Mouse (Mus musculus): ENCODE results near the gene Agbl1. TPM values are rescaled to one million over a fixed set of nuclear protein-coding genes. Genes with fewer than 3 reads are reported as not detected.
"Not testable (repeated sequence)": the region's sequence is repeated elsewhere in the genome, so short reads cannot be mapped to it uniquely, and the experiment has no call there.

Gene Agbl1
- total RNA-seq, 2 experiments from 2014 or later = 0.15 to 0.20 TPM

DNA sequence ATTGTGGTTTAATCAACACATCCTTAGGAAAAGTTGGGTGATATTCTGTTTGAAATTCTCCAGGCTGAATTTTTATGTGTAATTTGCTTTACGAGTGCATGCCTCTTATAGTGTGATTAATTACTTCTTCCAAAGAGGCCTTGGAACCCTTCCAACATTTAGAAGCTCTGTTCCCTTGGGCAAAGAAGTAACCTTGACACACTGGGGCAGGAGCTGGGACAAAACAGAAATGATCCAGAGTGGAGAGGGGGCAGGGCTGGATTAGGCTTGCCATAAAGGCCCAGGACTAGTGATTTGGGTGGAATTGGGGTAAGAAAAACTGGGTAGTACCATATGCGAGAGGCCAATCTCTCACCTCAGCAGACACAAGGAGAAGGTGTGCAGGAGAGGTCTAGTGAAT, 316.8 kb downstream of the Agbl1 start:
- no peak for DNase-seq (ENCODE audit: low spot score in 2 of 2)
- intact Hi-C loops (cut with DNase I) = no loop called here

DNA sequence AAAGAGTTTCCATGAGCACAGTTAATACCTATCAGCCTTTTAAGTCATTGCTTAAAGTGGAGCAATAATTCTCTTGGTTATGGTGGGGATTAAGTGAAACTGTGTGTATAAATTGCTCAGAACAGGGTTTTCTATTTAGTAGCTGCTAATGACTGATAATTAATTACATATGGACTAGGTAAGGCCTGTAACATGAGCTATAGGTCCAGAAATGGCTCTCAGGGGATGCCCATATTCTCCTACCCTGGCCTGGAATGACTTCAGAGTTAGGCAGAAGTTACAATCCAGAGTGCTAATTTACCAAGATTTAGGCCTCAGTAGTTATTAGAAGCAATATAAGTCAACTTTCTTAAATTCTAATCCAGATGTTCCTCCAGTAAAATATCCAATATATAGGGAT, 317.6 kb downstream of the Agbl1 start:
- DNase-seq (ENCODE audit: low spot score in 2 of 2) = no peak
- intact Hi-C loops (cut with DNase I) = no loop called here

DNA sequence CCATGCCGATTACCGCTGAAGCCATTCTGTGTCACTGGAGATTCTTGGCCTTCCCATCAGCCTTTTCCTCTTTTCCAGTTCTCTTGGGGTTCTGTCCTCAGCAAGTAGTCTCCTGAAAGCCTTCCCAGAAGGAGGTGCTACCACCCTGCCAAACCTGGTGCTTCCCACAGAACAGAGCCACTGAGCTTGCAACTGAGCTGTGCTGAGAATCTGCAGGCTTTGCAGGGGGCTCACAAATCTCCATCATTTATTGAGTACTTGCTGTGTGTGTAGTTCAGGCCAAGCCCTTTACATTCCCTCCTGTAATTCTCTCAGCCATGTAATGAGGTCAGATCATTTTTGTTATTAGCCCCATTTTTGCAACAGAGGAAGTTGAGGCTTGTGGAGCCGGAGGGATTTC, 322.2 kb downstream of the Agbl1 start:
- intact Hi-C loops (cut with DNase I) = no loop called here
- no peak for DNase-seq (ENCODE audit: low spot score in 2 of 2)

DNA sequence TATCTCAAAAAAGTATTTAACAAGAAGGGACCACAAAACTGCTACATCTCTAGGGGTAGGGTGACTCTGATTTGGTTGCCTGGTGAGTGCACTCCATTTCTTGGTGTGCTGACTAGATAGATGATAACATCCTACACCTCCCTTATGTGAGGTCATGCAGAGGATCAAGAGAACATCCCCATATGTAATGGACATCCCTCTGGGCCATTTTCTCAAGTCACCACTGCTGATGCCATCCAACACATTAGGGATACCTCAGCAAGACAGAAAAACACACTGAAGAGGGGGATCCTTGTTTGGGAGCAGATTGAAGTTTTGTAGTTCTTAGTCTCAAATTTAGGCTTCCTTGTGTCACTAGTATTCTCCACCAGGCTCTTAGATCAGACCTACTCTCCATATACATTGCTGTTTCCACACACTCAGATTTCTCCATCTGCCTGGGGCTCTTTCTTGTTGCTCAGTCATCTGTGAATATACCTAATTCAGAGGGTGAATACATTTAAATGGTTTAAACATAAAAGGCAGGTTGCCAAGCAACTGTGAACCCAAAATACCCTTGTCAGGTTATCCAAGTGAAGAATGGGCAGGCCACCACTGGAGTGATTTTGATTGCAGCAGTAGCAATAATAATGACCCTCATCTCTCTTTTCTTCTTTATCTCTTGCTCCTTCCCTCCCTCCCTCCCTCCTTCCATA, 331.0 kb downstream of the Agbl1 start:
- intact Hi-C loops (cut with DNase I) = no loop called here
- no peak for DNase-seq (ENCODE audit: low spot score in 2 of 2)

DNA sequence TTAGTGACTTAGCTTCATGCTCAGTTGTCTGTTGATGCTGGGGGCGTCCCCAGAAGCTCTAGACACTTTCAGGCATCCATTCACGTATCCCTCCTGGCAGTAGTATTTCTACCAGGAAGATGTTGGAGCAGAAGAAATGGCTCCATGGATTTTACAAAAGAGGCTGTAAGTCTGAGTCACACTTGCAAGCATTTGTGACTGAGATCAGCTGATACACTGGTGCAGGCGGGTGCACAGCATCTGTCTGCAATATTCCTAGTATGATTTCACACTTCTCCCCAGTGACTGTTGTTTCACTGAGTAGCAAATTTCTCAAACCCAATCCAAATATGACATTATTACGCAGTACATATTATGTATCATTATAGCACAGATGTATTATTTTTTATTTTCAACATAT, 332.8 kb downstream of the Agbl1 start:
- peak; percentile 17 to 19 for DNase-seq (ENCODE audit: low spot score in 2 of 2)
- intact Hi-C loops (cut with DNase I) = no loop called here

DNA sequence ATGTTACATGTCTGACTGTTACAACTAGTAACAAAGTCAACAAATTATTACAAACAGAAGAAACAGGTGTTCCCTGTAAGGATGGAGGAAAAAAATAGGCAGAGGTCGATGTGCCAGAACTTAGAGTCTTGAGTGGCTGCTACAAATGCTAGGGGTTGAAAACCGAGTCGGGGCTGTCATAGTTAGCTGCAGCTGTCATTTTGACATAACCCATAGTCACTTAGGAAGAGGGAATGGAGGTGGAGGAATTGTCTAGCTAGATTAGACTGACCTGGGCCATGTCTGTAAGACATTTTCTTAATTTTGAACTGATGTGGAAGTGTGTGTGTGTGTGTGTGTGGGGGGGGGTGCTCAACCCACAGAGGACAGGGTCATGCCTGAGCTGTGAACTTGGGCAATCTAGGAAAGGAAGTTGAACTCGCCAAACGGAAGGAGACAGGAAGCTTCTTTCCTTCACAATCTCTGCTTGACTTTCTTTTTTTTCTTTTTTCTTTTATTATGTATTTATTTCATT, 364.9 kb downstream of the Agbl1 start:
- intact Hi-C loops (cut with DNase I) = no loop called here
- no peak for DNase-seq (ENCODE audit: low spot score in 2 of 2)

DNA sequence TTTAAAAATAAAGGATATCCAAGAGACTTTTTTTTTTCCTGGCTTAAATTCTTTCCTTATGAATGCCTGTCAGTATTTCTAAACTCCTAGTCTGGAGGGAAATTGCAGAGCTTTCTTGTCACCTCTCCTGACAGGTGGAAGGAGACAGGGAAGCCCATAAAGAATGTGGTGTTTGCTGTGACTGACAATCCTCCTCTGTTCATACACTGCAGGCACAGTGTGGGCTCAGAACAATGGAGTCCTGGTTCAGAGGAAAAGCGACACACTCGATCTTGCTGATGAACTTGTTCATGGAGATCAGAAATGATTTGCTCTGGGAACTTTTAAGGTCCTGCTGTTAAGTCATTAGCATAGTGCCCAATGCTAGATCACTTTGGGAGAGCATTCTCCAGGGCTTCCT, 368.1 kb downstream of the Agbl1 start:
- DNase-seq (ENCODE audit: low spot score in 2 of 2) = no peak
- intact Hi-C loops (cut with DNase I) = no loop called here

DNA sequence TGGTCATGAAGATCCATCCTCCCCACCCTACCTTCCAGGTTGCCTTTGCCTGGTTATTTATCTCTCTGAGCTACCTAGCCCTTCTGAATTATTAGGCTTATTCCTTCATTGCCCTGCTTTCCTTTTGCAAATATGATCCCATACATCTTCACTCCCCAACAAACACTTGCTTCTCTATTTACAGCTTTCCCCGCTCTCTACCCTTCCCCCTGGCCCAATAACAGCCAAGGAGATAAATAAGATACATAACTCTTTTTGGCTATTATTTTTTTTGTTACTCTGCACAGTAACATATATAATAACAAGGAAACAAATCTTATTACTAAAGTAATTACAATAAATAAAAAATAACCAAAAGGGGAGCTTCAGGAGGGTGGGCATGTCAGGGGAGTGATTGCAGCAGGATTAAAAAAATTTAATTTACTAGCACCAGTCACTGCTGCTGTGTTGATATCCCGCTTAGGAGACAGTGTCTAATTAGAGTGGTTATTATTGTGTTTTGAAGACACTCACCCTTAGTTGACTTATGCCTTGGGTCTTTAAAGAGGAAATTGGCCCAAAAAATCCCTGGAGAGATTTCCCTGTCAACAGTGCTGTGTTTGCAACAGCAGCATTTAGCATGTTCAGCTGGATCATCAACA, 370.5 kb downstream of the Agbl1 start:
- DNase-seq (ENCODE audit: low spot score in 2 of 2) = no peak
- intact Hi-C loops (cut with DNase I) = no loop called here

DNA sequence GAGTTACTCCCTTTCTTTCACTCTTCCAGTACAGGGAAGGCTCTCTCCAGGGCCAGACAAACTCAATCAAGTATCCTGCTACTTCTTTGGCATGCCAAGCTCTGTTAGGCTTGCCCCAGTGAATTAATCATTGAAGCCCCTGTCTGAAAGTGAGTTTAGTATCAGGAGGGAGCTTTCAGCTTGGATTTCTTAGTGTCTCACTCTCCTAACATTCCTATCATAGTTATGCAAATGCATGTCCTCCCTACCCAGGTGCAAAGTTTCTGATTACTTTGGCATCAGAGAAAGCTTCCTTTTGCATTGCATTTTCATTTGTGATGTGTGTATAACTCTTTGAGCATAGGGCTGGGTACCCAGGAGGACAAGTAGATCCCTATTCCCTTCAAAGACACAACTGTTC, 399.8 kb downstream of the Agbl1 start:
- intact Hi-C loops (cut with DNase I) = no loop called here
- no peak for DNase-seq (ENCODE audit: low spot score in 2 of 2)

DNA sequence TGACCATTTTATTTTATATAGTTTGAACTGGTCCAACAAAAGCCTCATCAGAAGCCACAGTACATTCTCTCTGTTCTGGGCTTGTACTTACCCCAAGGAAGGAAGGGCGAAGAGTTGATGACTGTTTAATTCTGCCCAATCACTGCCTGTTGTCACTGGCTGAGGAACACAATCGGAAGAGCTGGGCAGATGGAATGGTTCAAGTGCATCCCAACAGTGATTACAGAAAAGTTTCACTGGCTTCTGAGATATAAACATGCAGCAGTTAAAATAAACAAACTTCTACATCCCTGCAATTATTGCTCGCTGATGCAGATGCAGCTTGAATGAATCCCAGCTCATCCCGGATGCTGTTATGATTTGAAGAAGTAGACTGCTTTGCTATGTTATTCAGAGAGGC, 421.3 kb downstream of the Agbl1 start:
- no peak for DNase-seq (ENCODE audit: low spot score in 2 of 2)
- intact Hi-C loops (cut with DNase I) = no loop called here

DNA sequence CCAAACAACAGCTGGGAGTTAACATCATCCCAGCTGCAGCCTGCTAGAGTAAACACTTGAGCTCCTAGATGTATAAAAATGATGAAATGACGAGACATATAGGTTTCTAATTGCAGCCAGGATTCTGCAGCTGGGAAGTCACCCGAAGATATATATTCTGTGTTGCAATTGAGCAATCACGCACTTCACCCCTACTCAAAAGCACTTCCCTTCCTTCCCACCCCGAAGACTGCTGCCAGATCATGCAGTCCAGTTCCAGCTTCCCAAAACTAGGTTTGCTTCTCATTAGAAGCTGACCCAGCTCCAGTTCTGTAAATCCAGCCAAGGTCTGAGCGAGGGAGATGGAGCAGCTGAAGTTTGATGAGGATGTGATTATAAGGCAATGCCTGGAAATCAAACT, 431.4 kb downstream of the Agbl1 start:
- intact Hi-C loops (cut with DNase I) = no loop called here
- no peak for DNase-seq (ENCODE audit: low spot score in 2 of 2)

DNA sequence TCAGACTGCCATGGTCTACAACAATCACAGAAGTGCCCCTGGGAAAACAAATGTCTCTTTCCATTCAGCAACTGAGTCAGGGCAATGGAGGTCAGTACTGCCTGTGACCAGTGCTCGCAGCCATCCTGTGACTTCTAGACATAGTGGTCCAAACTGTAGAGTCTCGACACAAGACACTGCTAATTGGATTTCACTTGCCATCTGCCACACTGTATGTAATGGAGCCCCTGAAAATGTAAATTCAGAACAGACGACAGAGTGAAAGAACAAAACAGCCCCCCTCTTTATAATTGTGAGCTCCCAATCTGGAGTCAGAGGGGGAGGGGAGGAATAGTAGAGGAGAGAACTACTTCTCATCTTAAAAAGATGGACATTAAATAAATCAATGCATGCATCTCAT, 445.2 kb downstream of the Agbl1 start:
- intact Hi-C loops (cut with DNase I) = no loop called here
- DNase-seq (ENCODE audit: low spot score in 2 of 2) = no peak

DNA sequence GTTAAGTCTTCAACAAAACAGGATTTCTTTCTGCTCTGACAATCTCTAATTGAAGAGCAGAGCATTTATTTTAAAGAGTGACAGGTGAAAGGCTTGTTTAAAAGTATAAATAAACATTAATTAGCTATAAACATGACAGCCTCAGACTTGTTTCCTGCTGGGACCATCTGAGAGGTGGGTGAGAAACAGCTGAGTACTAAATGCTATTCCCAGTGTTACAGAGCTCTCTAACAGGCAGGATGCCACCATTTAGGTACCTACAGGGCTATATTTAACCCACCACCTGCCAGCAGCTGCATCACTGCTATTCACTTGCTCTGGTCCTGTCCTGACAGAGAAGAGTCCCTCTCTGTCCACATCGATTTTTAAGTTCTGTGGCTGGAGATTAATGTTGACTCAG, 471.5 kb downstream of the Agbl1 start:
- intact Hi-C loops (cut with DNase I) = no loop called here
- DNase-seq (ENCODE audit: low spot score in 2 of 2) = peak in 1 of 2 experiments; percentile 6

DNA sequence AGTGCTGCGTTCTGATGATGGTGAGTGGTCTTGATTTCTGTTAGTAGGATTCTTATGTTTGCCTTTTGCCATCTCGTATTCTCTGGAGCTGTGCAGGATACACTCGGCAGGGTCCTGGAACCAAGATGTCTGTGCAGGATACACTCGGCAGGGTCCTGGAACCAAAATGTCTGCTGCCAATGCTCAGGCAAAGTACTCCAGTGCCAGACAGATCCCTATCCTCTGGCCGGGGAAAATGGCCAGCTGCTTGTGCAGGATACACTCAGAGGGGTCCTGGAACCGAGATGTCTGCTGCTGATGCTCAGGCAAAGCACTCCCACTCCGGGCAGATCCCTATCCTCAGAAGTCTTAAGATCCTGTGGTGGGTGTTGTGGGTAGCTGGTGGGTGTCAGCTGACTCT, 502.5 kb downstream of the Agbl1 start:
- intact Hi-C loops (cut with DNase I) = not testable (repeated sequence)

DNA sequence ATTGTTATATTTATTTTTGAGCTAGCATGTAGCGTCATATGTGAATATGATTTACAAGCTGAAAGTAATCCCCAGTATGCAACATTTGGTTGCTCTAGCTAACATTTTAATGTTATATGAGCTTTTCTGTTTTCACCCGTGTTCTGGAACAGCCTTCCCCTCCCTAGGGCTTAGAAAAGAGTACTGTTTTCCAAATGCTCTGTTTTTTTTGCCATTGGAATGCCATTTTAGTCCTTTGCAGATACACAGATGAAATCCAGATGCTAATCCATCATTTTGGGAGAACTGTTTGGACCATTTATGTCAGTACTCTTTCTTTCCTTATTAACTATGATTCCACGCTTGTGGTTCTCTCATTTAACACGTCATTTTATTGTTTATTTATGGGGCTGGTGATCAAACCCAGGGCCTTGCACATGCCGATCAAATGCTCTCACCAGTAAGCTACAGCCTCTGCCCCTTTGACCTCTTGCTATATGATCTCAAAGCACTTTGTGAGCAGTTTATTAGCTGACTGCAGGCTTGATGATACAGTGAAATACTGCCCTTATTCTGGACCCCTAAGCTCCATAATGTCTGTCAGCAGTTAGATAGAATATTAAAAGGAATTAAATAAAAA, 547.7 kb downstream of the Agbl1 start:
- DNase-seq (ENCODE audit: low spot score in 2 of 2) = no peak
- intact Hi-C loops (cut with DNase I) = no loop called here

More for the DNA sequence above, 502.5 kb downstream of the Agbl1 start:
- not testable (repeated sequence) for DNase-seq (ENCODE audit: low spot score in 2 of 2)

DNA sequence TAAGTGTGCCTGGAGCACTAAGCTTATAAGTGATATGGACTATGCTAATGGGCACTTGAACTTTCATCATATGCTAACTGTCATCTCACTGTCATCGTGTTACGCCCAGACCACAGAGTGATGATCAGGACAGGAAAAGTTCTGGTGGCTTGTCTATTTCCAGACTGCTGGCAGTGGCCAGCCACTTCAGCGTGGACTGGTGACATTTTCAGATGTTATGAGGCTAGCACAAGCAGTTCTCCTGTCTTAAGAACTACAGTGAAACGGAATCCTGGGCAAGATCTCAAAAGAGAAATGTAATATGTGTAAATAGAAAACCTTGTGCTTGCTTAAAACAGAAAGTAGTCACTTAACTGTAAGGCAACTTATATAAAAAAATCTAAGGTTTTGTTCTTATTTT, 550.8 kb downstream of the Agbl1 start:
- intact Hi-C loops (cut with DNase I) = no loop called here
- no peak for DNase-seq (ENCODE audit: low spot score in 2 of 2)

DNA sequence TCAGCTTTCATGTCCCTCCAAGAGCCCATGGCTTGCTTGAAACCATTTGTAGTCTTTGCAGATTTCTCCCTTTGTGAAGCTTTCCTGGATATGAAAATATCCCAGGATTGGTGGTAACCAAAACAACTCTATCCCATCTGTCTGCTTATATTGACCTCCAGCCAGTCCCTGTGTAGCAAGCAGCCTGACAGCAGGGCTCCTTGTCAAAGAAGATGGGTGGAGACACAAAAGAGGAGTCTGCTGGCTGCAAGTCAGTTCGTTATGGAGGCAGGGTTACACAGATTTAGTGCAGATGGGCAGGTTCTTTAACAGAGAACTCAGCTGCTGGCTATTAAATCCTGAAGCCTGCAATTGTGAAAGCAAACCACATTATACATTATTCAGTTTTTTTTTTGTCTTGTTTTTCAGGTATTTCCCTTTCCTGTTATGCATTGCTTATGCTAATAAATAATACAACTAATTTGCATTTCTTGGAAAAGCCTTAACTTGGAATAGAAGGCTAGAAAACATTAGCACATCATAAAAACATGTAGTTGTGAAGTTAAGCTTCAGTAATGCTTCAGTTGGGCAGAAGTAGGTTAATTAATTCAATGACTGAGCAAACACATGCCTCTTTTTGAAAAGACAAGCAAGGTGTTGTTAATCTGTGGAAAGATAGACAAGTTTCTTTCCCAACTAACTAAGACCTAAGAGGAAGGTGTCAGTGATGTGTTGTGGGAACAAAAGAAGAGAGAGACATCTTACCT, 559.0 kb downstream of the Agbl1 start:
- intact Hi-C loops (cut with DNase I) = no loop called here
- no peak for DNase-seq (ENCODE audit: low spot score in 2 of 2)

DNA sequence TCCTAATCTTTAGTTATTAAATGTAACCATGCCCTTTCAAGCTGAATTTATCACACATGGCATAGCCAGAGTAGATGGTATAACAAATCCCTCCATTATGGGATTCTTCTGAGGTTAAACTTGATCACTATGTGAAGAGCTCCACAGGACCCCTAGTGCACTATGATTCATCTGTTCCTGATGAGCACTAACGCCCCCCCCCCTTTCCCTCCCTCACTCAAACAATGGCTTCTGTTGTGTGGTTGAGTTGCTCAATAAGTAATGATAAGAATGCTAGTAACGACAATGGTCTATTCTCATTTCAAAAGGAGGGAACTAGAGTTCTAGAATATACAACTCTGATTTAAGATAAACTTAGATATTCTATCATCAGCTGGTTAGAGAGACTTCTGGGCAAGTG, 560.4 kb downstream of the Agbl1 start:
- intact Hi-C loops (cut with DNase I) = no loop called here
- no peak for DNase-seq (ENCODE audit: low spot score in 2 of 2)

DNA sequence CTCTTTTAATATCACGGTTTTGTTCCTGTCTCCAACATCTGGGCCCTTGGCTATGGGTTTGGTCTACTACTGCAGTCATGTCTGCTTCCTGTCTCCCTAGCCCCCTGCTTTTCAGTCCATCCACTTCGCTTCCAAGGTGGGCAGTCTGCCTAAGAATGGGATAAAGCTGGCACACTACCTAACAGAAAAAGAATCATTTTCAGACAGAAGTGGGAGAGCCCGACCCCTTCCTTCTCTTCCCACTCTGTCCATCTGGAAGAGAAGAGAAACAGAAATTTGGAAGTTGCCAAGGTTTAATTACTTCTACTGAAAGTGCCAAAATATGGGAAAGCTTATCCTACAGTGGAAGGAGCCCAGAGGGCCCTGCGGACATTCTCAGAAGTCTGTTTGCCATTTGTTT, 561.6 kb downstream of the Agbl1 start:
- intact Hi-C loops (cut with DNase I) = no loop called here
- DNase-seq (ENCODE audit: low spot score in 2 of 2) = peak; percentile 7 to 14

DNA sequence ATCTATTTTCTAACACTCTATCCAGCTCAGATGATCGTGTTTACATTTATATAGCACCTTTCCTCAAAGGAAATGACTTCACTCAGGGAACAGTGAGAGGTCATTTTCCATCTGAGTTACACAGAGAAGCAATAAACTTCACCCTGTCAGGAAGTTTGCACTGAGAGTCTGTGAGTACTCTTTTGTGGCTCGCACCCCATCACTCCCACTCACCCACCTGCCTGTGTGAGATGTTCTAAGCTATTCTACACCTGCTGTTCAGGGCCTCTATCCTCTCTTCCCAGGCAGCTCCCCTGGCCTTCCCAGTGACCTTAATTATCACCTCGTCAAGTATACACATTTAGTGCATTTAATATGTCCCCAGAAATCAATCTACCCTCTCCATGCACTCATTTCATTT, 580.3 kb downstream of the Agbl1 start:
- intact Hi-C loops (cut with DNase I) = no loop called here
- DNase-seq (ENCODE audit: low spot score in 2 of 2) = no peak

Data from left cerebral cortex, postnatal 14 days (tissue).